Mouse (Mus musculus) retina, postnatal 1 day (tissue): ENCODE results near the gene Bphl.

Experiments
- DNase-seq: peaks from one replicate; pipeline ENCODE4 v3.0.0-alpha.2; 2012

The Bphl gene

GRCm38 (mm10) chr13:34037172-34038055 lies at the start of gene Bphl:
Gene Bphl, plus strand, starts transcription at chr13:34037597.
- peak; percentile 96 for DNase-seq

- DNase-seq: no peak
These were observed 47.8 kb upstream of the Bphl start for GRCm38 (mm10) chr13:33989625-33990024.

GRCm38 (mm10) chr13:33995197-33995596 lies 42.2 kb upstream of the Bphl start:
- DNase-seq: peak; percentile 82

GRCm38 (mm10) chr13:34002058-34003006 lies 35.1 kb upstream of the Bphl start, which contains the start of the genes Ripk1 and Serpinb6a:
Gene Ripk1, plus strand, starts transcription at chr13:34002363.
Gene Serpinb6a, minus strand, starts transcription at chr13:34002794.
- peak; percentile 94 for DNase-seq

- no peak for DNase-seq
These were observed 34.3 kb upstream of the Bphl start for GRCm38 (mm10) chr13:34003058-34003457.

GRCm38 (mm10) chr13:34007234-34007633 lies 30.2 kb upstream of the Bphl start:
- no peak for DNase-seq

- DNase-seq: no peak
These were observed 20.3 kb upstream of the Bphl start for GRCm38 (mm10) chr13:34016927-34017569.

GRCm38 (mm10) chr13:34018521-34018920 lies 18.9 kb upstream of the Bphl start:
- DNase-seq: no peak

- DNase-seq: no peak
These were observed 15.4 kb upstream of the Bphl start for GRCm38 (mm10) chr13:34021998-34022397.

GRCm38 (mm10) chr13:34032041-34032440 lies 5.4 kb upstream of the Bphl start:
- DNase-seq: no peak

- no peak for DNase-seq
These were observed 2.0 kb upstream of the Bphl start for GRCm38 (mm10) chr13:34035424-34035823.

GRCm38 (mm10) chr13:34036726-34037125 lies 671 bp upstream of the Bphl start:
- no peak for DNase-seq

GRCm38 (mm10) chr13:34038056-34038432 lies 647 bp downstream of the Bphl start:
- no peak for DNase-seq

- DNase-seq: no peak
These were observed 1.5 kb downstream of the Bphl start for GRCm38 (mm10) chr13:34038901-34039341.

GRCm38 (mm10) chr13:34040091-34040490 lies 2.7 kb downstream of the Bphl start:
- DNase-seq: no peak

- DNase-seq: no peak
These were observed 6.5 kb downstream of the Bphl start for GRCm38 (mm10) chr13:34043716-34044393.

GRCm38 (mm10) chr13:34045511-34046249 lies 8.3 kb downstream of the Bphl start:
- no peak for DNase-seq

- peak; percentile 85 for DNase-seq
These were observed 9.1 kb downstream of the Bphl start for GRCm38 (mm10) chr13:34046421-34047012.

GRCm38 (mm10) chr13:34047526-34047925 lies 10.1 kb downstream of the Bphl start:
- no peak for DNase-seq

- DNase-seq: no peak
These were observed 13.1 kb downstream of the Bphl start for GRCm38 (mm10) chr13:34050479-34050878.

- no peak for DNase-seq
These were observed 14.3 kb downstream of the Bphl start for GRCm38 (mm10) chr13:34051692-34052091.
